Mouse (Mus musculus) thymus, postnatal 10 days (tissue): Measurements from ENCODE around the gene Raver1.

Source experiments
- DNase-seq, 2 experiments: peaks; one replicate each; pipeline ENCODE4 v3.0.0; 2021; ENCODE audit warnings: low spot score in 2 of 2

The Raver1 gene

GRCm38 (mm10) chr9:21091707-21092320 is at the start of gene Raver1, which contains the start of gene Gm38431:
Gene Raver1 (minus strand): TSS chr9:21092008.
Gene Gm38431 (minus strand): TSS chr9:21091997.
- DNase-seq, result peak; percentile 94 to 97

- DNase-seq, result no peak
These were observed 46.6 kb upstream of the Raver1 start for GRCm38 (mm10) chr9:21138386-21138785.

DNA sequence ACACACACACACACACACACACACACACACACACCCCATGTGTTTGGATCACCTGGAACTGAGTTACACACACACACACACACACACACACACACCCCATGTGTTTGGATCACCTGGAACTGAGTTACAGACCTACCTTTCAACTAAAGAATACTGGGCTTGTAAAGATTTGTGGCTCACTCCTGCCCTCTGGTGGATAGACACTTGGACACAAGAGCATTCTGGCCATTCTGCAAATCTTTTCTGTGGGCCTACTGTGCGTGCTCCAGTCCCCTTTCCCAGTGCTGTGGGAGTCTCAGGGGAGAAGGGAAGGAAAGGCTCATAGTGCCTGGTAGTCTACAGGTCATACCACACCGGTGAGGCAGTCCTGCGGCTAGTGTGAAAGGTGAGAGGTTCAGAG is 45.4 kb upstream of the Raver1 start:
- peak; percentile 35 to 78 for DNase-seq

GRCm38 (mm10) chr9:21136401-21136800 is 44.6 kb upstream of the Raver1 start:
- DNase-seq, result no peak

DNA sequence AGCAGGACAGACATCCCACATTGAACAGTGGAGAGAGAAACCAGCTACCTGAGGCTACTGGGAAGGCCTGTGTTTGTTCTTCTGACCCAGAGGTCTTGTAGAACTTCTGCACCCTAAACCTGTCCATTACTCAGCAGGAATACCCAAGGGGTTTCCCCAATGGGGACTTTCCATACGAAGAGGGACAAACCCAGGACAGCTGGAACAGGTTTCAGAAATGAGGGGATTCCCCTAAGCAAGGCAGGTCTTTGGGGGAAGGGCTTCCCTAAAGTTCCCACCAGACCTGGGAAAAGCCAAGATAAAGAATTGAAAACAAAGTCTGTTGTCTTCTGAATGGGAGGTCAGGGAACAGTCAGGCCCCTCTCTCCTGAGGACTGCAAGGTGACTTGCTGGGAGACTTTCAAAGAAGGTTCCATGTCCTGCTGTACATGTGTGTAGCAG is 44.2 kb upstream of the Raver1 start:
- no peak for DNase-seq

GRCm38 (mm10) chr9:21135329-21135890 is 43.6 kb upstream of the Raver1 start:
- no peak for DNase-seq

DNA sequence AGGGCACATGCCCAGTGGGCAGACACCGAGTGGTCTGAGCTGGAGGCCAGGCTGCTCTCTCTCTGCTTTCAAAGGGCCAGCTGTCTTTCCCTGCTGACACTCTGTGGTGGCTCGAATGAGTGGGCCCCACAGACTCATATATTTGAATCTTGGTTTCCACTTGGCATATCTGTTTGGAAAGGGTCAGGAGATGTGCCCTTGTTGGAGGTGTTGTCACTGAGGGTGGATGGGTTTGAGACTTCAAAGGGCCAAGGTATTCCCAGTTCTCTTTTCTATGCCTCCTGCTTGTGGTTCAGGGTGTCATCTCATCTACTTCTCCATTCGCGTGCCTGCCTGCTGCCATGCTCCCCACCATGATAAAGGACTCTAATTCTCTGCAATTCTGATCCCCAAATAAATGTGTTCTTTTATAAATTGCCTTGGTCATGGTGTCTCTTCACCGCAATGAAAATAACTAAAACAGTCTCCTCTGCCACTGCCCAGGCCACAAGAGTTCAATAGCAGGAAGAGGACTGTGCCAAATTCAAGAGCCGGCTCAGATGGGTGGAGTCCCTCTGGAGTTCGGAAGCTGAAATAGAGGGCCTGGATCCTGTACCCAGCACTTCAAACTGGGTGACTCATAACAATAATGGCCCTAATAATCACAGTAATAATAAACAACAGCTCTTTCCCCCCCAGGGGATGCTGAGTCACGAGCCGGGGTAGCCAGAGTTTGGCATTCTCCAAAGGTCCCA is 43.0 kb upstream of the Raver1 start:
- DNase-seq, result no peak

DNA sequence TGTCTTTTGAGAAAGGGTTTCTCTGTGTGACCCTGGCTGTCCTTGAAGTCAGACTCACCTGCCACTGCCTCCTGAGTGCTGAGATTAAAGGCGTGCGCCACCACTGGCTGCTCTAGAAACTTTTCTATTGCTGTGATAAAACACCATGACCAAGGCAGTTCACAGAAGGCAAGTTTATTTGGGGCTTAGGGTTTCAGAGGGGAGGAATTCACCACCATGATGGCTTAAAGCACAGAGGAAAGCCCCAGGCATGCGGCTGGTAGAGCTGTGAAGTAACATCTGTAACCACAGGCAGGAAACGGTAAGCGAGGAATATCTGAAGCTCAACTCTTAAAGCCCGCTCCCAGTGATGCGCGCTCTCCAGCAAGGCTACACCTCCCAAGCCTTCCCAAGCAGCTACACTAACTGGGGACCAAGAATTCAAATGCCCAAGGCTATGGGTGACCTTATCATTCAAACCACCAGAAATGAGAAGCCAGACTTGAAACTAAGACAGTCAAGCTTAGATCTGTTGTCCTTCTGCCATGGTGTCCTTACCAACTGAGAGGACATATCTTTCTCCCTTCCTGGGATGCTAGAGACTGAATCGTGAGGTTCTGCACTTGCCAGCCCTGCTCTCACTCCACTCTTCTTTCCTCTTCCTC is 41.4 kb upstream of the Raver1 start:
- DNase-seq, result peak; percentile 44 to 52

DNA sequence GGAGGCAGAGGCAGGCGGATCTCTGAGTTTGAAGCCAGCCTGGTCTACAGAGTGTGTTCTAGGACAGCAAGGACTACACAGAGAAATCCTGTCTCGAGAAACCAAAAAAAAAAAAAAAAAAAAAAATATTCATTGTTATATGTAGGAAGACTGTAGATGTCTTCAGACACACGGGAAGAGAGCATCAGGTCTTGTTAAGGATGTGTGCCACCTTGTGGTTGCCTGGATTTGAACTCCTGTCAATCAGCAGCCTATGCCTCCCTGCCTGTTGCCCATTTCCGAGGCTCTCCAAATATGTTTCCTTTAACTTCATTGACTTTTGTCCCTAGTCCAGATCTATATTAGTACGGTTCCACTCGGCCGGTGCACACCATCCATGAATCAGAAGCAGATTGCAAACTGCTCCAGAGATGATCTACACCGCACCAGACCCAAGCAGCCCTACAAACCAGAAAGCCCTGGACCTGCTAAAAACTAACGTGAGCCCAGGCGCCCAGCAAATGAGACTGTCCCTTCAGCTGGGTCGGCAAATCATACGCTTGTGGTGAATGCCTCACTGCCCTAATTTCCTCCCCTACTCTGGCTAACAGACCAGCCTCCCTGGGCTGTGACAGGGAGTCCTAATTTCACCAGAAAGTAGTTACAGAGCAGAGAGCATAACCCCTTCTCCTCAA is 40.4 kb upstream of the Raver1 start:
- DNase-seq, result no peak

GRCm38 (mm10) chr9:21131059-21131956 is 39.5 kb upstream of the Raver1 start, which contains the start of gene Tyk2:
Gene Tyk2 (minus strand): TSS chr9:21131243.
- peak; percentile 77 to 86 for DNase-seq

DNA sequence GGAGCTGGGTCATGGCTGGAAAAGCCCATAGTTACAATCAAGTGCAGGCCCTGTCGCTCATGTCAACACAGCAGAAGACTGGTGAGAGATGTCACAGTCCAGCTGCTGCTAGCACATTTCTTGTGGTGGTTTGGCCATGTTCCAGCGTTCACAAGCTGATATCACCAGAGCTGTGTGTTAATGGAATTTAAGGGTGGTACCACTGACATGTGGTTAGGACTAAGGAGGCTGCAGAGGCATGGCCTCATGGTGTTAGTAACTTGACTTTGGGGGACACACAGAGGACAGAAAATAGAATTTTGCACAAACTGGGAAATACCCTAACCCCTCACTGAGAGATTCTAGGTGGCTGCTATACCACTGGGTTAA is 34.4 kb upstream of the Raver1 start:
- DNase-seq, result no peak

- no peak for DNase-seq
These were observed 33.9 kb upstream of the Raver1 start for GRCm38 (mm10) chr9:21125502-21126258.

- DNase-seq, result no peak
These were observed 33.0 kb upstream of the Raver1 start for GRCm38 (mm10) chr9:21124837-21125236.

DNA sequence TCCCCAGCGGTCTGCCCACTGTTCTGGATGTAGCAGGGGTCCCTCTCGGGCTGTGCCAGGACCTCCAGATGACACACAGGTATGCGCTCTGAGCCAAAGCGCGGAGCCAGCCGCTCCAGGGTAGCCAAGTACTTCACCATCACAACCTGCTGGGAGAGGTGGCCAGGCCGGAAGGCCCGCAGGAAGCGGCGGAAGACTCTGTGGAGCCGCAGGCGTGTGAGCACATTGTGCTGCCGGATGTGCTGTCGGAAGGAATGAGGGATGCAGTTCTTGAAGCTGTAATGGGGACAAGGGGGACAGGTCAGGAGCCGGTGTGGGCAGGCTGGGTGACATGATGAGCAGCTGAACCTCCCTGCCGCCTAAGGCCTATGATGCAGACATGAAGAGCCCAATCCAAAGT is 29.7 kb upstream of the Raver1 start:
- no peak for DNase-seq

GRCm38 (mm10) chr9:21117073-21117472 is 25.3 kb upstream of the Raver1 start:
- no peak for DNase-seq

DNA sequence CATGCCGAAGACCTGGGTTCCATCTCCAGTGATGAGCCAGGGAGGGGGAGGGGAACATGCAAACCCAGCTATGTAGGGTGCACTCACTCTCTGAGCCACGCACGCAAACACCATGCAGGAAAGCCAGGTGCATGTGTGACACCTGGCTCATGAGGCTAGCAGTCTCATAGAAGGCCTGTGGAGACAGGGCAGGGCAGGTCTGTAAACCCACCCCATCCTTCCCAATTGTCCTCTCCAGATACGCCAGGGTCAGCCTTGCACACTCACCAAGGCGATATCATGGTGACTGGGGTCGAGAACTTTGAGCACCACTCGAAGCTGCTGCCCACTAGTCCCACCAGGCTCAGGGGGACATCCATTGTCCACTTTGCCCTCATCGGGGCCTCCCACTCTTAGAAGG is 23.3 kb upstream of the Raver1 start:
- no peak for DNase-seq

- no peak for DNase-seq
These were observed 22.4 kb upstream of the Raver1 start for GRCm38 (mm10) chr9:21114190-21114589.

- no peak for DNase-seq
These were observed 21.9 kb upstream of the Raver1 start for GRCm38 (mm10) chr9:21113751-21114150.

DNA sequence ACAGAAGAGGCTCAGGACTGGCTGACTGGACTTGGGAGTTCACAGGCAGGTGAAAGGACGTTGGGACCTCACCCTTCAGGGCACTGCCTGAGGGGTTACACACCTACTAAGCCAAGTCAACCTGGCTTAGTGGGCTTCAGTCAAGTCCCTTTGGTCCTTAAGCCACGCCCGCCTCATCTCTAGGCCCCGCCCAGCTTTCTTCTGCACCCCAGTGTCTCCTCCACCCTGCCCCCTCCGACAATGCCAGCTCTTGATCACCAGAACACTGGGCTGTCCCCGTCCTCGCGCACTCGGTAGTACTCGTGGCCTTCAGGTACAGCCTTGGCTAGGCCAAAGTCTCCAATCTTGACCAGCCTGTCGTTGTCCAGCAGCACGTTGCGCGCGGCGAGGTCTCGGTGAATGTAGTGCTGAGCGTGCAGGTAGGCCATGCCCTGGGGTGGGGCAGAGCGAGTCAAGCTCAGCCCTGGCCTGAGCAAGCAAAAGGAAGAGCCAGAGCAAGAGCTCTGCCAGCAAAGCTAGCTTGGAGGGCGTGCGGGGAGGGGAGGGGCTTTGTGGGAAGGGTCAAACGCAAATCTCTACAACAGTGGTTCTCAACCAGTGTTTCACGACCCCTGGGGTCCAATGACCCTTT is 15.9 kb upstream of the Raver1 start:
- no peak for DNase-seq
